Mouse (Mus musculus): ENCODE measurements around the gene Vrk2.

DNA sequence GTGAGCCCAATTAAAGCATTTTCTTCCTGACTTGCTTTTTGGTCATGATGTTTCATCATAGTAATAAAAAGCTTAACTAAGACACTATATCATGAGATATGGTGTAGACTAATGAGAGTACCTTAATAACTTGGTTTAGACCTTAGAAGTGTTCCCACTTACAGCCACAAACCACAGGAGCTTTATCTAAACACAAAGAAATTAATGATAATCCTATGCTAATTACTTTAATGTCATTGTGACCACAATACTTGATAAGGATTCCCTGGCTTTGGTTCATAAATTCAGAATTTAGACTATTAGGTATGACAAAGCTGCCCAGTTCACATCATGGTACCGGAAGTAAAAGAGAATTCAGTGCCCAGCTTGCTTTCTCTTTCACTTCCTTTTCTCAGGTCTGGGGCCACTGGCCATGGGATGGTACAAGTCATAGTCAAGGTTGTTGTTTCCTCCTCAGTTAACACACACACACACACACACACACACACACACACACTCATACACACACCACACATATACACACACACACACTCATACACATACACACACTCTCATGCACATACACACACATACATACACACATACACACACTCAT, 10.4 kb upstream of the Vrk2 start:
- TF ChIP-seq CTCF (IDR thresholded peaks at IDR 0.05; ENCODE audit: low read depth): no peak
- TF ChIP-seq EP300 (IDR thresholded peaks at IDR 0.05; ENCODE audit: low read depth): no peak
